Mouse (Mus musculus): Measurements from ENCODE around the gene Olfr168.
"Not testable (repeated sequence)": the region's sequence is repeated elsewhere in the genome, so short reads cannot be mapped to it uniquely, and the experiment has no call there.

Gene Olfr168

DNA sequence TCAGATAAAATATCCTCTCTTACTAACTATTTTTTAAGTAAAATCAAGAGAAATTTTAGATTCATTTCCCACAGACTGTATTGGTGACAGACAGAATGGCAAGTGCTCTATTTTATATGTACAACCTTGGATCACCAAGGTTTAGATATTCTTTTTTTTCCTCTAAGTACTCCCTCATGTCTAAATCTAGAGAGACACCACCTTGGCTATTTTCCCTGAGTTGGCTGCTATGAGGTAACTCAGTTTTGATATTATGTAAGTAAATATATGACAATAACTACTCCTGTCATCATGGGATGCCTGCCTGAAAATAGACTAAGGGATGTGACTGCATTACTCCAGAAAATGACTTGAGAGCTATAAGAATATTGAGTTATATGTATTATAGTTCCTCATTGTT lies at the start of gene Olfr168:
Gene Olfr168 (minus strand): TSS at position 101 of the 400 bp plus-strand sequence.
- in situ Hi-C loops (cut with MboI; ENCODE audit: low sequenced_read_pairs) = no loop called here

- in situ Hi-C loops (cut with MboI; ENCODE audit: low sequenced_read_pairs) = not testable (repeated sequence)
Measured at GRCm38 (mm10) chr16:19571709-19572108, 36.4 kb upstream of the Olfr168 start, which contains the start of gene Olfr169. TSS of gene Olfr169 (minus strand) at chr16:19571809.

DNA sequence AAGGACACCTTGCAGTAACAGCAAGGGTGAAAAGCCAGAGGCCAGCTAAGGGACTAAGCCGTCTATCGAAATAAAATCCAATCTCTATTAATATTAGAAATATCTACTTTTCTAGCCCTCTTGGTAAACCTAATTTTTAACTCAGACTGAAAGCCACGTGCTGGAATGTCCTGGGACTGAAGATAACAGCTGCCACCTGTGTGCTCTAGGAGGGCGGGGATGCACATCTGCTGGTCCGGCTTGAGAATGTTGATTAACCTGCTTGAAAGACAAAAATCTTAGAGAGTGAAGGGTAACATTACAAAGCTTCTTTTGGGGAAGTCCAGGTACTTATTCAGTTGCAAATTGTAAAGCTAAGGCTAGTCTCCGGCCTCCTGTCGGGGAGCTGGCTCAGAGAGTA lies 18.1 kb upstream of the Olfr168 start:
- in situ Hi-C loops (cut with MboI; ENCODE audit: low sequenced_read_pairs) = not testable (repeated sequence)

GRCm38 (mm10) chr16:19552246-19552645 lies 16.9 kb upstream of the Olfr168 start:
- in situ Hi-C loops (cut with MboI; ENCODE audit: low sequenced_read_pairs) = not testable (repeated sequence)

- in situ Hi-C loops (cut with MboI; ENCODE audit: low sequenced_read_pairs) = no loop called here
Measured at GRCm38 (mm10) chr16:19522166-19522565, 13.2 kb downstream of the Olfr168 start, which contains the start of gene Olfr167. TSS of gene Olfr167 (minus strand) at chr16:19522266.

DNA sequence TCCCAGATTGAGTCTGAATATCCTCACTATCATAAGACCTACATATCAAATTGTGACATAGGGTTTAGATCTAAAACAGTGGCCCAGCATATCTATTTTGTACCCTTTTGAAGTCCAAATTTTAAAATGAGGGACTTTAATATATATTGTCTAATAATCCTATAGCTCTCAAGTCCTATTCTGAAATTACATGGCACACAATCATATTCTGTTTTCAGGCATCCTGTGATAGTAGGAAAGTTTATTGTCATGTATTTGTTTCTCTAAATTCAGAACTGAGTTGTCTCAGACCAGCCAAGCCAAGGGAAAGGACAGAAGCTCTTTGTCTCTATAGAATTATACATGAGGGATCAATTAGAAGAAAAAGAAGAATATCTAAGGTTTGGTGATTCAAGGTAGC lies 52.0 kb downstream of the Olfr168 start, which contains the start of gene Olfr166:
Gene Olfr166 (plus strand): TSS at position 301 of the 400 bp plus-strand sequence.
- in situ Hi-C loops (cut with MboI; ENCODE audit: low sequenced_read_pairs) = no loop called here
